Mouse (Mus musculus): ENCODE measurements around the gene Mtnr1a. TPM values are rescaled to one million over a fixed set of nuclear protein-coding genes. Genes with fewer than 3 reads are reported as not detected.

Mtnr1a gene
- polyA plus RNA-seq, 1 experiment from 2014 or later: not detected

- H3K4me2 ChIP-seq (ENCODE audit: low read depth, low read length): no peak overlapping the region
- 76% methylated on average over 5 of the region's 5 CpGs for WGBS
- H3K27me3 ChIP-seq (ENCODE audit: control insufficient read depth, insufficient read depth, low read length): no peaks in the 10 kb centered on the region
- no peak overlapping the region for H3K9ac ChIP-seq (replicated peaks; ENCODE audit: low read length)
- no peak for DNase-seq (ENCODE audit: low spot score)
- H3K4me1 ChIP-seq (ENCODE audit: control insufficient read depth, insufficient read depth, low read length): no peaks in the 10 kb centered on the region
- H3K36me3 ChIP-seq (replicated peaks; ENCODE audit: control insufficient read depth, insufficient read depth, low read depth, low read length): no peaks in the 10 kb centered on the region
- H3K4me3 ChIP-seq (ENCODE audit: low read depth, low read length): no peak overlapping the region
- H3K27ac ChIP-seq (replicated peaks; ENCODE audit: low read depth, low read length): no peak overlapping the region
- ATAC-seq (replicated peaks; ENCODE audit: insufficient number of reproducible peaks, low FRiP score, low TSS enrichment, low read depth): no peak
- no peaks in the 10 kb centered on the region for H3K9me3 ChIP-seq (replicated peaks; ENCODE audit: control insufficient read depth, low read length)
Measured at GRCm38 (mm10) chr8:45111820-45112219, 42.9 kb downstream of the Mtnr1a start.

GRCm38 (mm10) chr8:45117588-45117987, 48.7 kb downstream of the Mtnr1a start:
- ATAC-seq (replicated peaks; ENCODE audit: insufficient number of reproducible peaks, low FRiP score, low TSS enrichment, low read depth) (no peak), DNase-seq (ENCODE audit: low spot score) (no peak)
- 87% methylated on average over 3 of the region's 3 CpGs for WGBS

GRCm38 (mm10) chr8:45125680-45126079, 56.7 kb downstream of the Mtnr1a start:
- H3K4me2 ChIP-seq (ENCODE audit: low read depth, low read length): no peak overlapping the region
- no peaks in the 10 kb centered on the region for H3K36me3 ChIP-seq (replicated peaks; ENCODE audit: control insufficient read depth, insufficient read depth, low read depth, low read length)
- H3K9ac ChIP-seq (replicated peaks; ENCODE audit: low read length): no peak overlapping the region
- H3K4me1 ChIP-seq (ENCODE audit: control insufficient read depth, insufficient read depth, low read length): no peaks in the 10 kb centered on the region
- no peaks in the 10 kb centered on the region for H3K9me3 ChIP-seq (replicated peaks; ENCODE audit: control insufficient read depth, low read length)
- no peak overlapping the region for H3K4me3 ChIP-seq (ENCODE audit: low read depth, low read length)
- no peak for DNase-seq (ENCODE audit: low spot score)
- no peak for ATAC-seq (replicated peaks; ENCODE audit: insufficient number of reproducible peaks, low FRiP score, low TSS enrichment, low read depth)
- no peak overlapping the region for H3K27ac ChIP-seq (replicated peaks; ENCODE audit: low read depth, low read length)
- H3K27me3 ChIP-seq (ENCODE audit: control insufficient read depth, insufficient read depth, low read length): no peaks in the 10 kb centered on the region
- WGBS: 80% methylated on average over 5 of the region's 5 CpGs

More at GRCm38 (mm10) chr8:45117588-45117987, 48.7 kb downstream of the Mtnr1a start:
- Histone ChIP-seq H3K27me3 (ENCODE audit: control insufficient read depth, insufficient read depth, low read length) (no peaks in the 10 kb centered on the region), H3K36me3 (replicated peaks; ENCODE audit: control insufficient read depth, insufficient read depth, low read depth, low read length) (no peaks in the 10 kb centered on the region), H3K4me2 (ENCODE audit: low read depth, low read length) (no peak overlapping the region), H3K4me1 (ENCODE audit: control insufficient read depth, insufficient read depth, low read length) (no peaks in the 10 kb centered on the region), H3K4me3 (ENCODE audit: low read depth, low read length) (no peak overlapping the region), H3K9ac (replicated peaks; ENCODE audit: low read length) (no peak overlapping the region), H3K27ac (replicated peaks; ENCODE audit: low read depth, low read length) (no peak overlapping the region), H3K9me3 (replicated peaks; ENCODE audit: control insufficient read depth, low read length) (no peaks in the 10 kb centered on the region)

Other genes with a start within 250 kb of the Mtnr1a start
- 34.4 and 37.7 TPM in 2 replicates for gene Fat1, start 133.7 kb upstream of the Mtnr1a start, polyA plus RNA-seq (2014; fragmentation: Nextera tagmentation; extraction: Ambion mirVana)
- 0.22 TPM in 1 of 2 replicates, not detected in the other for gene F11, start 192.9 kb downstream of the Mtnr1a start, polyA plus RNA-seq (2014; fragmentation: Nextera tagmentation; extraction: Ambion mirVana)
- not detected in 2 replicates for gene Klkb1, start 225.7 kb downstream of the Mtnr1a start, polyA plus RNA-seq (2014; fragmentation: Nextera tagmentation; extraction: Ambion mirVana)
- gene Gm45753, start 239.3 kb downstream of the Mtnr1a start, polyA plus RNA-seq (2014; fragmentation: Nextera tagmentation; extraction: Ambion mirVana): not detected in 2 replicates

Measured in embryonic facial prominence, embryonic 11.5 days (tissue).